Mouse (Mus musculus) NIH3T3 (cell line): ENCODE measurements around the gene Hpd.

Source experiments
- DNase-seq: peaks from one replicate; pipeline ENCODE4 v3.0.0-alpha.2; 2012; ENCODE audit warnings: low read depth

The Hpd gene

DNA sequence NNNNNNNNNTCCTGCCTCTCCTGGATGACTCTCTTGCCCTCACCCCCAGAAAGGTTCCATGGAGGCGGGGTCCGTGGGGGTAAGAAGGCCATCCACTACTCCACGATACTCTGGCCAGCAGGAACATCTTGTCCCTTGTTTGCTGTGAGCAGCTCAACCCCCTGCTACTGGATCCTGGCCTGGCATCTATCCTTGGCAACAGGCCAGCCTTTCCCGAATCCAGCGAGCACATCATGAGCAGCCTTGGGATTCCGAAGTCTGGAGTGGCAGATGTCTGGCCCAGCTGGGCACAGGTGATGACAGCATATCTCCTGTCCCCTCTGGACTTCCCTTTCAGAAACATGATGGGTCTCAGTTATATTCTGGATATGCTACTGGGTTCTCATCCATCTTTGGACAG lies 3.4 kb upstream of the Hpd start:
- no peak for DNase-seq

- DNase-seq, result no peak
Measured at GRCm38 (mm10) chr5:123181536-123181935, 991 bp downstream of the Hpd start.

DNA sequence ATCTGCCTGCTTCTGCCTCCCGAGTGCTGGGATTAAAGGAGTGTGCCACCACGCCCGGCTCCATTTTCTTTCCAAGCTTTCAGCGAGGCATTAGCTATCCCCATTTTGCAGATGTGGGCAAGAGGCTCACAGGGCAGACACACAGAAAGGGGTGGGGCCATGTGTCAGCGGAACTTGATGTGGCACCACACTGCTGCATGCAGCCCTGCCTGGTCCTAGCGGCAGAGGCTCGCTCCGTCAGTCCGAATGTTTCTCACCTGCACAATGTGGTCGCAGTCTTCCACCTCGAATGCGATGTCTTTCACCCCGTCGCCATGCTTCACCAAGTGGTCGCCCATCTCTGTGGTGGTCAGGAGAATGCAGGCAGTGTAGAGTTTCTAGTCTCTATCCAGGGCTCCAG lies 2.1 kb downstream of the Hpd start:
- DNase-seq, result no peak

DNA sequence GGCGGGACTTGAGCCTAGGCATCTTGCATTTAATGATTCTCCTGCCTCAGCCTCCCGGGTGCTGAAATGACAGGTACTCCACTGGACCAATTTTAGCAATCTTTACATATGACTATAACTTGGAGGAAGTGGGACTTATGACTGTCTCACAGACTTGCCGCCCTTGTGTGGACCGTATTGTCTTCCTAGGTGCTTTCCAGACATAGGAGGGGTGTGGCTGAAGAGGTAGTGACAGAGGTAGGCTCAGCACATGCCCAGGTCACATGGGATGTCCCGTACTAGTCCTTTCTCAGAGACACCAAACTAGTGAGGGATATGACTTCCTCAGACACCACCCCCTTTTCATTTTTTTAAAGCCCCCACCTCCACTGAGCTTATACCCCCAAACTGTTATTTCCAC lies 3.7 kb downstream of the Hpd start:
- no peak for DNase-seq

DNA sequence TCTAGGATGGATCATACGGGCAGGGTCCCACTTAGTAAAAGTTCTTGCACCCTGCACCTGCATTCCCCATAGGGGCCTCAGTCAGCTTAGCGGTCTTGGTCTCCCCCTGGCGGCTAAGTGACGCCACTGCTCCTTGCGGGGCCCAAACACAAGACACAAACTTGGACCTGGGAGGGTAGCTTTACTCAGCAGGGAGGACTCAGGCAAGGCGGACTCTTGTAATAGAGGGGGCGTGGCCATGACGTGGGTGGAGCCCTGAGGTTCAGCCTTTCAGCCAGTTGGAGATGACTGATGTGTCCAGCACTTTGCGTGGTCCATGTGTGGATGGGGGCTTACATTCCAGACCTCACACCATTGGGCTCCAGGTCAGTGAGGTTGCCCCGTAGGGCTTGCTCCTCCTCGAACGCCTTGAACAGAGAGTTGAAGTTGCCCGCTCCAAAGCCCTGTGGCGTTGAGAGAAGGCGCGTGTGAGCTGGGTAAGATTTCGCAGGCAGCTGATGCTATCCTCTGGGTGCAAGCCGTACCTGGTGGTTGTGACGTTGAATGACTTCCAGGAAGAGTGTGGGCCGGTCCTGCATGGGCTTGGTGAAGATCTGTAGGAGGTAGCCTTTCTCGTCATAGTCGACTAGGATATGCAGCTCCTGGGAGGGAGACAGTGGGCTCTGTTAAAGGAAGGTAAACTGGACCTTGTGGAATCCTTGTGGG lies 10.7 kb downstream of the Hpd start:
- DNase-seq, result peak; percentile 92

GRCm38 (mm10) chr5:123170365-123170764 lies 12.2 kb downstream of the Hpd start:
- DNase-seq, result peak; percentile 75

DNA sequence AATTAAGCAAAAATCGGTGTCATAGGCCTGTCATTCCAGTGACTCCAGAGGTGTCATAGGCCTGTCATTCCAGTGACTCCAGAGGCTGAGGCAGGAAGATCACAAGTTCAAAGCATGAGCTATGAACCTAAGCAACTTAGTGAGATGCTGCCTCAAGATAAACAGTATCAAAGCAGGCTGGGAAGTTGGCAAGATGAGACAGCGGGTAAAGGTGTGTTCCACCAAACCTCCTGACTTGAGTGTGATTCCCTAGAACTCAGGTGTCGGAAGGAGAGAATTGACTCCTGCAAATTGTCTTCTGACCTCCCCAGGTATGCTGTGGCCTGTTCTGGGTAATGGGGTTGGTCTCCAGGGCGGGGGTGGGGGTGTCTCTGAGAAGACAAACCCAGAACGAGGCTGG lies 13.2 kb downstream of the Hpd start, which contains the start of gene Psmd9:
Psmd9 (plus strand) TSS at position 130 of the 400 bp plus-strand sequence.
- DNase-seq, result no peak

- no peak for DNase-seq
Measured at GRCm38 (mm10) chr5:123167591-123167990, 14.9 kb downstream of the Hpd start.

- no peak for DNase-seq
Measured at GRCm38 (mm10) chr5:123166437-123166836, 16.1 kb downstream of the Hpd start.

DNA sequence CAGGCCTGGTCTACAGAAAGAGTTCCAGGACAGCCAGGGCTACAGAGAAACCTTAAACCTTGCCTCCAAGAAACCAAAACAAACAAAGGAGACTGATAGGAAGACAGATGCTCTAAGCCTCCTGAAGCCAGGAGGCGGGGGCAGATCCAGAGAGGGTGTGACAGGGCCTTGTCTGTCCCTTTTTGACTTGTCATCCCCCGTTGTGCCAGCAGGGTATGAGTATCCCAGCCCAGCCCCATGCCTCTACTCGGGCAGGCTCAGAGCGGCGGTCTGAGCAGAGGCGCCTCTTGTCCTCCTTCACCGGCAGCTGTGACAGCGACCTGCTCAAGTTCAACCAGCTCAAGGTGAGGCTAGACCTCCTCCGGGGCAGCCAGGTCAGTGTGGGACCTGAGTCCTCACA lies 19.6 kb downstream of the Hpd start:
- no peak for DNase-seq

GRCm38 (mm10) chr5:123160341-123160740 lies 22.2 kb downstream of the Hpd start:
- no peak for DNase-seq

DNA sequence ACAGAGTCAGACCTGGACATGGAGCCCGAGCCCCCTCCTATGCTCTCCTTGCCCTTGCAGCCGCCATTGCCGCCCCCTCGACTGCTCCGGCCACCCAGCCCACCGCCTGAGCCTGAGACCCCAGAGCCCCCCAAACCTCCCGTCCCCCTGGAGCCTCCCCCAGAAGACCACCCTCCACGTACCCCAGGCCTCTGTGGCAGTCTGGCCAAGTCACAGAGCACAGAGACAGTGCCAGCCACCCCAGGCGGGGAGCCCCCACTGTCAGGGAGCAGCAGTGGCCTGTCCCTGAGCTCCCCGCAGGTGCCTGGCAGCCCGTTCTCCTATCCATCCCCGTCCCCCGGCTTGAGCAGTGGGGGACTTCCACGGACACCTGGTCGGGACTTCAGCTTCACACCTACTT lies 22.7 kb downstream of the Hpd start:
- no peak for DNase-seq

GRCm38 (mm10) chr5:123159446-123159845 lies 23.1 kb downstream of the Hpd start:
- no peak for DNase-seq

GRCm38 (mm10) chr5:123157972-123158371 lies 24.6 kb downstream of the Hpd start:
- DNase-seq, result no peak

GRCm38 (mm10) chr5:123156763-123157162 lies 25.8 kb downstream of the Hpd start:
- peak; percentile 39 for DNase-seq

DNA sequence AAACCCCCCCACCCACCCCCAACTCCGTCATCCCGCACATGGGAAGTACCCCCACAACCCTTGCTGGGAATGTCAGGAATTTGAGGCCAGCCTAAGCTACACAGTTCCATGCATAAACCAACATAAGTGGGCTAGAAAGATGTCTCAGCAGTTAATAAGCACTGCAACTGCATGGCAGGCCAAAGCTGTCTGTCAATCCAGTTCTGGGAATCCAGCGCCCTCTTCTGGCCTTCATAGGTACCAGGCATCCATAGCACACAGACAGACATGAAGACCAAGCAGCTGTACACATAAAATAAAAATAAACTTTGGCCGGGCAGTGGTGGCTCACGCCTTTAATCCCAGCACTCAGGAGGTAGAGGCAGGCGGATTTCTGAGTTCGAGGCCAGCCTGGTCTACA lies 27.1 kb downstream of the Hpd start:
- DNase-seq, result peak; percentile 89

DNA sequence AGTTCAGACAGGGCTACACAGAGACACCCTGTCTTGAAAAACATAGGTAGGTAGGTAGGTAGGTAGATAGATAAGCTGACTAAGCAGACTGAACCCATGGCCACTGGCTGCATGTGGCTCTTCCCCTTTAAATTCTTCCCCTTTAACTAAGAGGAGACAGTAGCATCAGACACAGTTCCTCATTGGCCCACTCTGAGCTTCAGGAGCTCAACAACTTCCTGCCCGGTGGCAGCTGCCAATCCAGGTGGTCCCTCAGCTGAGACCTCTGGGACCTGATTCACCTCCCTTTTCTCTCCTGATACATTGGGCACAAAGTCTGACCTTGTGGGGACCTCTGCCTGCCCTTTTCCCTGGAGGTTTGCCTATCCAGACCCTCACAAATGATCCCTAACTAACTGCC lies 29.6 kb downstream of the Hpd start:
- DNase-seq, result no peak

- no peak for DNase-seq
Measured at GRCm38 (mm10) chr5:123151707-123152362, 30.7 kb downstream of the Hpd start.

- no peak for DNase-seq
Measured at GRCm38 (mm10) chr5:123151077-123151476, 31.4 kb downstream of the Hpd start.

DNA sequence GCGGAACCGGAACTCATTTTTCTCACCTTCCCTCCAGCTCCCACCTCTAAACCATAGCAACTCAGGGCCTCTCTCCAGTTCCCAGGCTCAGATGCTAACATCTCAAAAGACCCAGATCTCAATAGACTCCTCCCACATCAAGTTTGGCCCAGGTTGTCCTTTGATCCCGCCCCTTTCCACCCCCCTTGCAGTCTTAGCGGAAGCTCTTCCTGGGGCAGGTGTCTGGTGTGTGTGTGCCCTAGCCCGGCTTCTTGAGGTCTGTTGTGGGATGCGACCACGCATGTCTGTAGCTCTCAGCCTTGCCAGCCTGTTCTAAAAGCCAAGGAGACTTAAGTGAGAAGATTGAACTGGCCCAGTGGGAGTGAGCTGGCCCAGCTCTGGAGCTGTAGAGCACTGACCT lies 31.9 kb downstream of the Hpd start:
- no peak for DNase-seq

GRCm38 (mm10) chr5:123149451-123150400 lies 32.8 kb downstream of the Hpd start:
- peak; percentile 95 for DNase-seq

GRCm38 (mm10) chr5:123148073-123148722 lies 34.3 kb downstream of the Hpd start:
- no peak for DNase-seq
